Mouse (Mus musculus) kidney, adult 2 months (tissue): Measurements from ENCODE around the gene Yif1a.

Source experiments
- CTCF ChIP-seq: fragments of 200-500 bp; conservative IDR thresholded peaks from 2 replicates; pipeline ENCODE4 v1.5.1; 2011; ENCODE audit warnings: low read depth, mild to moderate bottlenecking, control low read depth, low read length, moderate library complexity, mixed read lengths; ENCODE audit not compliant: insufficient read depth, insufficient read length
- POLR2A ChIP-seq: fragments of 200-500 bp; IDR thresholded peaks from one replicate; pipeline ENCODE4 v1.6.1; 2011; ENCODE audit warnings: low read depth, low read length, control low read depth

DNA sequence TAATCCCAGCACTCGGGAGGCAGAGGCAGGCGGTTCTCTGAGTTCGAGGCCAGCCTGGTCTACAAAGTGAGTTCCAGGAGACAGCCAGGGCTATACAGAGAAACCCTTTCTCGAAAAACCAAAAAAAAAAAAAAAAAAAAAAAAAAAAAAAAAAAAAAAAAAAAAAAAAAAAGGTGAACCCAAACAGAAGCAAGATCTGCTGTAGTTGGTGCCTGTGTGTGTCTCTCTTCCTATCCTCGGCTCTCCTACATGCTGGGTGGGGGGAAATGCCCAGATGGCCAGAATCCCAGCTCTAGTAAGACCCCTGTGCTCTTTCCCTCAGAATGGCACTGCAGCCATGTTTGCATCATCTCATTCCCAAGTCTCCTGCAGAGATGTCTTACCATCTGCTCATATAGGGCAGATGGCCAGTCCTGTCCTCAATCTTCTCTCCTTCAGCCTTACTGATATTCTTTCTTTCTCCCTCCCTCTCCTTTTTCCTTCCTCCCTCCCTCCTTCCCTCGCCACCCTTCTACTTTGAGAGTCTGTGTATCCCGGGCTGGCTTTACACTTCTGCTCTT is 35.8 kb downstream of the Yif1a start:
- TF ChIP-seq POLR2A (no peak), CTCF (no peak)
